Mouse (Mus musculus): Measurements from ENCODE around the gene Gm5414. TPM values are rescaled to one million over a fixed set of nuclear protein-coding genes. Genes with fewer than 3 reads are reported as not detected.

Gm5414 gene
- total RNA-seq (2021) = not detected

GRCm38 (mm10) chr15:101627884-101628283 is at the start of gene Gm5414:
Gene Gm5414, minus strand, starts transcription at chr15:101628188.
- no peak for DNase-seq

DNA sequence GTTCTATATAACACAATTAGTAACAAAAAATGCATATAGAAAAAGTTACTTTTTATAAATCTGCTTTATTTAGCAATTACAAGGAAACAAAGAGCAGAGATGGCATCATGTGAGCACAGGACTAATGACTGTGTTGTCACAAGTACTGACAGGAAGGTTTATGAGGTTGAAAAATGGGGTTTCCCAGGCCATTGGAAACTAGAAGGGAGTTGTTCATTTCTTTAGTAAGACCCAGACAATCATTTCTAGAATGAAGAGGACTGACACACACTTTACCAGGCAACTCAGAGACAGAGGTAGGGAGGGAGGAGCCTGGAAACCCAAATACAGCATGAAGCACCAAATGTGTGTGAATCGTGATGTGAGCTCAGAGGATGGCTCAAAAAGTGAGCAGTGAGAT is 48.0 kb upstream of the Gm5414 start:
- DNase-seq = no peak

DNA sequence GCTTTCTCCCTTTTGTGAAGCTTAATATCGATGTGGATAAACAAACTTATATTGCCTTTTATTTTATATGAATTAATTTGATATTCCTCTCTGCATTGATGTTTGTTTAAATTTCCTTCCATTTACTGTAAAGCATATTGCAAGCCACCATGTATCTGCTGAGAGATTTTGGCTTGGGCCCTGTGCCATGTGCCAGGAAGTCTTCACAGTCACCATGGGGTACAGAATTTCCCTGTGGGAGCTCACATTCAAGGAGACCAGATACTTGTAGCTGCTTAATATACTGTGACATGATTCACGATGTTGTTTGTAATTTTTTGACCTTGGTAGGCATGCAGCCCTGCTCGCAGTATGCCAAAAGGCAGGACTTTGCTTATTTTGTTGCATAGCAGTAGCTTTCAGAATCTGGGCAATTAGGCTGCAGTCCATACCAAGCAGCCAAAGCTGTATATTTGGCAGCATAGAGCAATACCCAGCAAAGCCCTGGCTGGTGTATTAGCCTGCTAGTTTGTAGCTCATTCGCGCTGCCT is 24.8 kb upstream of the Gm5414 start:
- DNase-seq = no peak

GRCm38 (mm10) chr15:101647280-101647679 is 19.3 kb upstream of the Gm5414 start, which contains the start of gene Gm5478:
Gene Gm5478, minus strand, starts transcription at chr15:101647380.
- no peak for DNase-seq

GRCm38 (mm10) chr15:101599123-101599522 is 28.9 kb downstream of the Gm5414 start:
- no peak for DNase-seq

DNA sequence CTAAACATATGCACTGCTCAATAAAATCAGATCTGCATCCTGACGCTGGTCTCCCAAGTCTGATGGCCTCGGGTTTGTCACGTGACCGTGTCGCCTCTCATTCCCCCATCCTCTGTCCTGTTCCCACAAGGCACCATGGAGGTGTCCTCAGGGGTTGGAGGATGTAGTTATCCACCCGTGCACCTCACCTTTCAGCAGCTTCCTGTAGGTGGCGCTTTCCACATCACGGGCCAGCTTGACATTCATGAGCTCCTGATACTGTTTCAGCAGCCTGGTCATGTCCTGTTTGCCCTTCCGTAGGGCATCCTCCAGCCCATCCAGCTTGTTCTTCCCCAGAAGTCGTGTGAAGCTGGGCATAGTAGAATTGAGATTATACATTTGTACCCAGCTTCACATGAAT is 39.8 kb downstream of the Gm5414 start:
- no peak for DNase-seq

DNA sequence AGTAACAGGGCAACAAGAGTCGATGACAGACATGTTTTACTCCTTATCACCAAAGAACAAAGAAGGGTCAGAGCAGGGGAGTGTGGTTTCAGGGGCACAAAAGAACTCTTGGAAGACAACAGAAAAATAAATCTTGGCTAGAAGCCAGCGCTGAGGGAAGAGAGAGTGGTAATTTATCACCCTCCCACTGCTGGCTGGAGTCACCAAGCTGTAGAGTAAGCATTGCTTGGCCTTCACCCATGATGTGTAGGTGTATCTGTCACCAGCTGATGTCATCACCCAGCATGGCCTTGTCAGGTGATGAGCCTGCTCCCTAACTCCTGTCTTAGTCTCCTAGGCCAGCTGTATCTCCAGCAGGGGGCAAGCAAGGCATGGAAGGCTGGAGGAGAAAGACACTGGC is 43.5 kb downstream of the Gm5414 start:
- DNase-seq = no peak

DNA sequence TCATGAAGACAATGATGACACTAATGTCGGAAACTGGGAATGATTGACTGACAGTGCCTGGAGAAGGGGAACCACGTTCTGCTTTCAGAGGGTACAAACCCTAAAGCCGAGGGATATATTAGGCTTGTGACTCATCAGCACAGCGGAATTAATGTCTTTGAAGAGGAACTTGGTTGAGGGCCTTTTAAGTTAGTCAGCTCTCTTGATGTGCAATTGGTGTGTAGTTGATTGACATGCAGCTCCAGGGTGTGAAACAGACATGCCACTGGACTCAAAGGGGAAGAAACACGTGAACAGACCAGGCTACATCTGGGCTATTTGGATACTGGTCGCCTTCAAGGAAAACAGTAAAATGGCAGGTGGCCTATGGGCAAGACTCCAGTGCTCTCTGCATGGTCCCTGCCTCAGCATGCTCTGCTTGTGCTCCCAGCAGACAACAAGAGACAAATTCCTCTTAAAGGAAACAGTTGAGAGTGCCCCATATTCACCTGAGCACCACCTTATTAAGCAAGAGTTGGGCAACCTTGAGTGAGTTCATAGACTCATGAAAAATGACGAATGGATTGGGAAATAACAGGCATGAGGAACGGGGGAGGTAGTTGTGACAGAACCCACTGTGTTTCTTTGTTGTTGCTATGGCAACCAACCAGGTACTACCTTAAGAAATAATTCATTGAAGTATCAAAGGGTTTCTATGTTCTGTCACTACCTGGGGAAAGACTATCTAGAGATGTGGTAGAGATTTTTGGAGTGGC is 44.6 kb downstream of the Gm5414 start:
- DNase-seq = no peak

DNA sequence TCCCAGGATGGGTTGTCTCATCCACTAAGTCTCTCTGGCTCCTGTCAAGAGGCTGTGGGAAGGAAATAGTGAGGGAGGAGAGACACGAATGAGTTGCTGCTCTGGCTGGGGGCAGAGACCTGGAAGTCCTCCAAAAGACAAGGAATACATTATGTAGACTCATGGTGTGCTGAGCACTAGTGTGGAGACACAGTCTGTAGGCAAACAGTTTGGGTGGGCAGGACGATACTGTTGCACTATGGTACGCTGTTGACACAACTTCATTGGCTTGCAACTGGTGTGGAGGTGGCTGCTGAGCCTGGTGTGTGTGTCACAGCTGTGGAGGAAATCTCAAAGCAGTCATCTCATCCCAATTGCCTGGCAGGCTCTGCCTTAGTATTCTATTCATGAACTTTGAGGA is 46.3 kb downstream of the Gm5414 start:
- no peak for DNase-seq

GRCm38 (mm10) chr15:101575506-101575905 is 52.5 kb downstream of the Gm5414 start:
- DNase-seq = no peak

Small RNA genes within 50 kb of the gene (microRNA-seq; reads per million reads assigned to microRNA genes)
- gene Gm44383 = 0 reads per million in 2 experiments
- 0 reads per million in 2 experiments for gene Gm44479

Other genes starting within 250 kb of the Gm5414 start
- 1 to 10 TPM; 9.3 to 10.0 TPM for gene Krt7, start 217.1 kb downstream of the Gm5414 start, total RNA-seq (2021)
- not detected for gene Krt87, start 189.4 kb downstream of the Gm5414 start, total RNA-seq (2021)
- gene Krt88, start 180.4 kb downstream of the Gm5414 start, total RNA-seq (2021) = not detected
- gene Krt81, start 164.4 kb downstream of the Gm5414 start, total RNA-seq (2021) = not detected
- not detected for gene Krt86, start 154.7 kb downstream of the Gm5414 start, total RNA-seq (2021)
- gene Krt83, start 136.7 kb downstream of the Gm5414 start, total RNA-seq (2021) = not detected
- not detected for gene Gm49425, start 110.9 kb downstream of the Gm5414 start, total RNA-seq (2021)
- not detected for gene Krt84, start 95.4 kb downstream of the Gm5414 start, total RNA-seq (2021)
- not detected for gene Krt82, start 77.5 kb downstream of the Gm5414 start, total RNA-seq (2021)
- under 1 TPM in 1 of 2 experiments, not detected in 1; 0.10 TPM for gene Krt90, start 65.2 kb downstream of the Gm5414 start, total RNA-seq (2021)
- gene Krt75, start 54.3 kb downstream of the Gm5414 start, total RNA-seq (2021) = not detected
- not detected for gene Gm5478, start 19.2 kb upstream of the Gm5414 start, total RNA-seq (2021)
- under 1 TPM; 0.33 to 0.34 TPM for gene Krt6b, start 52.1 kb upstream of the Gm5414 start, total RNA-seq (2021)
- gene Krt6a, start 66.1 kb upstream of the Gm5414 start, total RNA-seq (2021) = not detected
- not detected for gene Krt5, start 84.7 kb upstream of the Gm5414 start, total RNA-seq (2021)
- not detected for gene Krt71, start 114.9 kb upstream of the Gm5414 start, total RNA-seq (2021)
- not detected for gene Krt72, start 158.3 kb upstream of the Gm5414 start, total RNA-seq (2021)
- not detected for gene Krt73, start 174.2 kb upstream of the Gm5414 start, total RNA-seq (2021)
- not detected for gene Krt2, start 190.0 kb upstream of the Gm5414 start, total RNA-seq (2021)
- not detected for gene Krt1, start 222.6 kb upstream of the Gm5414 start, total RNA-seq (2021)
- not detected for gene Krt77, start 241.5 kb upstream of the Gm5414 start, total RNA-seq (2021)

Data from heart, postnatal 4 days (tissue).